Mouse (Mus musculus): ENCODE measurements around the gene Sulf2. TPM values are rescaled to one million over a fixed set of nuclear protein-coding genes. Genes with fewer than 3 reads are reported as not detected.

The Sulf2 gene
- total RNA-seq, 2 experiments from 2014 or later = 3.4 to 3.7 TPM

GRCm38 (mm10) chr2:166032628-166033027 is 122.8 kb downstream of the Sulf2 start:
- no peak for ATAC-seq (replicated peaks; ENCODE audit: low FRiP score, poor library complexity, severe bottlenecking)

DNA sequence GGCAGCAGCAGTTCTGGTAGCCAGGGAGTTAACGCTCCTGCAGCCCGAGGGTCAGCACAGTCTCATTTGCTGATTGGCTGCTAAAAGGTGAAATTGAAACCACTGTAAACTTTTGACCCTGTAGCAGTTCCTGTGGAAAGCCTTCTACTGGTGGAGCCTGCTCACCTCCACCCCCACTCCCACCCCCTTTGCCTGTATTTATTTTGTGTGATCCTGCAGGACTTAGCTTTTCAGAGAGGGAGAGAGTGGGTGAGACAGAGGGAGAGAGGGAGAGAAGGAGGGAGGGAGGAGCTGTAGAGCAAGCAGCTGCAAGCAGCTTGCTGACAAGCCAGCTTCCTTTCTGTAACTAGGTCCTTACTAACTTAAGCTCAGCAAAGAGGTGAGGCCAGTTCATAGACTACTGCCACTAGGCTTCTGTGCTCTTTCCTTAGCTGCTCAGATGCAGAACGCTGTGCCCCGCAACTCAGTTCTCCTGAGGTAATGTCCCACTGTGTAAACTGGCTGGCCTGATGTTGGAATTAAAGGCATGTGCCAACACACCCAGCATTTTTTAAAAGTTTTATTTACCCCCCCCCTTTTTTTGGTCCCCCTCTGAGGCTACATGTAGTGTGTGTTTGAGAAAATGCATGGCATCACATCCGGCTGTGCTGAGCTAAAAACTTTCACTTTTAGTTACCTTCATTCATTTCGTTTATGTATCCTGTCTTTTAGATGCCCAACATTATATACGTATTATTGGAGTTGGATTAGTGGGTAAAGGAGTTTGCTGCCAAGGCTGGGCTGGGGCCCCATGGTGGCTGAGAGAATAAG is 124.1 kb downstream of the Sulf2 start:
- ATAC-seq (replicated peaks; ENCODE audit: low FRiP score, poor library complexity, severe bottlenecking) = no peak

DNA sequence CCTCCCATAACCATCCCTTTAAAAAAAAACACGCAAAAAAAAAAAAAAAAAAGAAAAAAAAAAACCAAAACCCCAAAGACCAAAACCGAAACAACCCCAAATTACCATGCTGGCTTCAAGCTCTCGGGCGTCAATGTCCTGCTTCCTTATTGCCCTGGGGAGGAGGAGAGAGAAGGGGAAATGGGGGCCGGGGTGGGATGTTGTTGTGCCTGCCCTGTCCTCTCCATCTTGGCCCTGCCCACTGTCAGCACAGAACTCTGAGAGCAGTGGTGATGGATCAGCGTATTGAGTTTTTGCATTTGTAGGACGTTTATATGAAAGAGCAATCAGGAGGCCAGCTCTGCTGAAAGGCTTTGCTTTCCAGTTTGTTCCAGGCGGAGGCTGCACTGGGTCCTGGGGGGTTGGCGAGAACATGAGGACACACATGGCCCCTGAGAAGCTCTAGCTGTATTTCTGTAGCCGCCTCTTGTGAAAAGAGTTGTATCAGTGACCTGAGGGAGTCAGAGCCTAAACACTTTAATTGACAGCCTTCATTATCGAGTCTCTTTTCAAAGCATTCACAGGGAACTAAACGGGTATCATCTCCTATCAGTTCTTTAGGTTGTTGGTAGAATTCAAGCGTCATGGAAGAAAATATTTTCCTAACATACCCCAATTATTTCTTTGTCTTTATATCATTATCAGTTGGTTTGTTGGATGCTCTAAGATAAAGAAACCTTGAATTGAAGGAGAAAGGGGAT is 125.0 kb downstream of the Sulf2 start:
- ATAC-seq (replicated peaks; ENCODE audit: low FRiP score, poor library complexity, severe bottlenecking) = no peak

GRCm38 (mm10) chr2:166029232-166029631 is 126.2 kb downstream of the Sulf2 start:
- no peak for ATAC-seq (replicated peaks; ENCODE audit: low FRiP score, poor library complexity, severe bottlenecking)

- ATAC-seq (replicated peaks; ENCODE audit: low FRiP score, poor library complexity, severe bottlenecking) = no peak
Observed at GRCm38 (mm10) chr2:166027834-166028233, 127.6 kb downstream of the Sulf2 start.

DNA sequence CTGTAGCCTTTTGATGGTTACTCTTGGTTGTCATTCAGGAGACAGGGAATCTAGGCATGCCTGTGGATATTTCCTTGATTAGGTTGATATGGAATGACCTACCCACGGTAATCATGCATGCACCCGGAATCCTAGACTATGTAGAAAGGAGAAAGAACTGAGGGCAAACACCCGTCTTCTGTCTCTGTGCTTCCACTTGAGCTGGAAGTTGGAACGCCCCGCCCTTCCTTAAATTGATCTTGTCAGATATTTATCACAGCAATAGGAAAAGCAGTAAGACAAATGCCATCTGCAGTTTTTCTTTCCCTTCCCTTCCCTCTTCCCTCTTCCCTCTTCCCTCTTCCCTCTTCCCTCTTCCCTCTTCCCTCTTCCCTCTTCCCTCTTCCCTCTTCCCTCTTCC is 129.5 kb downstream of the Sulf2 start:
- ATAC-seq (replicated peaks; ENCODE audit: low FRiP score, poor library complexity, severe bottlenecking) = no peak

DNA sequence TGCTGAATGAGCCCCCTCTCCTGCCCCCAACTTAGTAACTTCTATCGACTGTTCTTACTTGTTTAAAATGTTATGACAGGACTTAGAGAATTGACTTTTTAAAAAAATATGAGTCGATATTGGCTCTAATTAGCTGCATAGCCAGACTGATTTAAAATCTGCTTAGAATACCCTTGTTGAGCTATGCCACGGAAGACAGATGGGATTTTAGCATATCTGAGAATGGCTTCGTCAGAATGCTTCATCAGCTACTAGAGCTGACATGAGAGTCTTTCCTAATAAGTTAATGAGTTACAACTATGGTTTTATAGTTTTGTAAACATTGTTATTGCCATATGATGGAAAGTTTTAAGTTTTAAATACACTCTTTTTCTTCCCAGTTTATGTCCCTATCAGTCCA is 130.8 kb downstream of the Sulf2 start:
- ATAC-seq (replicated peaks; ENCODE audit: low FRiP score, poor library complexity, severe bottlenecking) = no peak

GRCm38 (mm10) chr2:166024079-166024478 is 131.4 kb downstream of the Sulf2 start:
- no peak for ATAC-seq (replicated peaks; ENCODE audit: low FRiP score, poor library complexity, severe bottlenecking)

Other genes with a start within 250 kb of the Sulf2 start
- gene Ncoa3, start 163.0 kb downstream of the Sulf2 start, total RNA-seq (2015; ENCODE audit: low replicate concordance) = 17.6 and 20.5 TPM in 2 replicates
- gene Ncoa3, start 163.0 kb downstream of the Sulf2 start, total RNA-seq (2017; ENCODE audit: low replicate concordance) = 3.6 and 3.9 TPM in 2 replicates

All from erythroid progenitor cell, adult 5-6 weeks (primary cell).